Mouse (Mus musculus) heart, embryonic 14.5 days (tissue): ENCODE measurements around the gene Cyp3a57. TPM values are rescaled to one million over a fixed set of nuclear protein-coding genes. Genes with fewer than 3 reads are reported as not detected.
"Not testable (repeated sequence)": the region's sequence is repeated elsewhere in the genome, so short reads cannot be mapped to it uniquely, and the experiment has no call there.

ENCODE experiments used
- ATAC-seq: fragments of 200-750 bp; cut with Nextera tagmentation; 2 replicates; pipeline ENCODE4 v1.8.0; 2017; ENCODE audit warnings: low read depth, moderate TSS enrichment; ENCODE audit not compliant: insufficient number of reproducible peaks, insufficient read depth, low FRiP score
- H3K27ac ChIP-seq, 2 experiments: fragments of 200-500 bp in 1 of 2; fragments of 300-500 bp in 1 of 2; sonication (generic) in 1 of 2; replicated peaks in 1 of 2; 2 replicates each; pipeline ENCODE4 v1.5.1; 2012 to 2014; ENCODE audit warnings: low read depth in 2 of 2, low read length in 2 of 2, control low read depth in 1 of 2, mild to moderate bottlenecking in 1 of 2, mixed read lengths in 1 of 2; ENCODE audit not compliant: control insufficient read depth in 1 of 2, insufficient read depth in 1 of 2
- H3K27me3 ChIP-seq: fragments of 300-500 bp; sonication (generic); 2 replicates; pipeline ENCODE4 v1.6.1; 2014; ENCODE audit warnings: mild to moderate bottlenecking, low read length, control low read depth; ENCODE audit not compliant: control insufficient read depth, insufficient read depth
- H3K36me3 ChIP-seq: fragments of 300-500 bp; sonication (generic); 2 replicates; pipeline ENCODE4 v1.6.1; 2014; ENCODE audit warnings: mild to moderate bottlenecking, control low read depth, low read length, mixed read lengths; ENCODE audit not compliant: control insufficient read depth, insufficient read depth
- H3K4me1 ChIP-seq, 2 experiments: fragments of 200-500 bp in 1 of 2; fragments of 300-500 bp in 1 of 2; sonication (generic) in 1 of 2; 2 replicates each; pipeline ENCODE4 v1.6.1; 2012 to 2014; ENCODE audit warnings: low read length in 2 of 2, control low read depth in 1 of 2, mixed read lengths in 1 of 2; ENCODE audit not compliant: control insufficient read depth in 2 of 2, insufficient read depth in 2 of 2
- H3K4me2 ChIP-seq: fragments of 300-500 bp; sonication (generic); 2 replicates; pipeline ENCODE4 v1.6.1; 2014; ENCODE audit warnings: mild to moderate bottlenecking, low read length
- H3K4me3 ChIP-seq, 2 experiments: fragments of 200-500 bp in 1 of 2; fragments of 300-500 bp in 1 of 2; sonication (generic) in 1 of 2; 2 replicates each; pipeline ENCODE4 v1.5.1; 2012 to 2014; ENCODE audit warnings: low read length in 2 of 2, mild to moderate bottlenecking in 2 of 2, control low read depth in 1 of 2, low read depth in 1 of 2, moderate library complexity in 1 of 2; ENCODE audit not compliant: control insufficient read depth in 1 of 2, insufficient read depth in 1 of 2
- H3K9ac ChIP-seq: fragments of 300-500 bp; sonication (generic); 2 replicates; pipeline ENCODE4 v1.6.1; 2014; ENCODE audit warnings: mild to moderate bottlenecking, low read length
- H3K9me3 ChIP-seq: fragments of 300-500 bp; sonication (generic); 2 replicates; pipeline ENCODE4 v1.6.1; 2016; ENCODE audit warnings: low read length, control low read depth; ENCODE audit not compliant: control insufficient read depth
- WGBS: fragments of 180-500 bp; shearing (Covaris S2); extraction: QIAGEN DNeasy Blood & Tissue Kit; methylation state at CpG from one replicate; pipeline ENCODE4 v1.1.7; 2014; 5-methylcytosine and 5-hydroxymethylcytosine counted together
- polyA plus RNA-seq: library from polyadenylated mRNA; unstranded; fragments of >200 nt; fragmentation: Nextera tagmentation; extraction: Ambion mirVana; gene quantifications from 2 replicates; pipeline ENCODE4 v1.2.1, GENCODE M21; 2014

Gene Cyp3a57
- not detected in 2 replicates for polyA plus RNA-seq

DNA sequence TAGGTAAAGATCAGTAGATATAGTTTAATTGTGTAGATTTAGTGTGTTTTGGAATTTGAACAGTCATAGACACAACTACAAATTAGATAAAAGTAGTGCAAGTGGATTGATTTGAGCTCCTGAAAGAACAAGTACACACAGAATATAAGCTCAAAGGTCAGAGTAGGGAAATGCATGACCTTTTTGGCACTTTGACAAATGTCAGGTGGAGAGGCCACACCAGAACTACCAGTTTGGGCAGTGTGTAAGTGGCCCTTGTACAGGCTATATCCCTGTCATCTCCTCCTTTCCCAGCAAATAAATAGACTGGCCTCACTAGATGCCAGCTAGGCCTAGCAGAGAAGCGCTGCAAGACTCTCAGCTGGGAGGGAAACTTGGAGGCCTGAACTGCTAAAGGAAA, at the start of gene Cyp3a57:
Gene Cyp3a57 (plus strand): TSS at position 339 of the 400 bp plus-strand sequence.
- no peak within 1 kb of the TSS for H3K4me3 ChIP-seq
- no peaks in the 10 kb centered on the region for H3K36me3 ChIP-seq
- no peaks in the 10 kb centered on the region for H3K27me3 ChIP-seq
- H3K27ac ChIP-seq, result no peak within 1 kb of the TSS
- H3K9ac ChIP-seq, result no peak within 1 kb of the TSS
- H3K4me2 ChIP-seq, result no peak within 1 kb of the TSS
- ATAC-seq, result no peak
- no peaks in the 10 kb centered on the region for H3K4me1 ChIP-seq
- 78% methylated on average over 1 of the region's 1 CpGs for WGBS
- no peaks in the 10 kb centered on the region; the same call in 1 of the 2 replicates for H3K9me3 ChIP-seq

DNA sequence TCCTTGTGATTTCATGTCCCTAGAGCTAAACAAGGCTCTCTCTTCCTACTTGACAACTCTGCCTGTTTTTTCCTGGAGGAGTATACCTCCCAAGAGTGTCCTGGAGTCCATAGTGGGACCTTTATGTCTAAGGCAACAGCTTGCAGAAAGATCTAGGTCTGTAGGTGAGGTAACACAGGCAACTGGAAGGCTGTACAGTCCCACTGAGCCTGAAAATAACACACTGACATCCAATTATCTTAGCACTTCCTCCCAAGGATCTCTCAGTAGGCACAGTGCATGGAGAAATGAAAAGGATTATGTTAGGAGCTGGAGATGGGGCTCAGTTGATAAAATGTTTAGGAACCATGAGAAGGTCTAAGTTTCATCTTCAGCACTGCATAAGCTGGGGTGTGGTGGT, 44.6 kb upstream of the Cyp3a57 start:
- Histone ChIP-seq H3K4me2 (no peak overlapping the region), H3K27ac (no peak overlapping the region)
- no peak for ATAC-seq

DNA sequence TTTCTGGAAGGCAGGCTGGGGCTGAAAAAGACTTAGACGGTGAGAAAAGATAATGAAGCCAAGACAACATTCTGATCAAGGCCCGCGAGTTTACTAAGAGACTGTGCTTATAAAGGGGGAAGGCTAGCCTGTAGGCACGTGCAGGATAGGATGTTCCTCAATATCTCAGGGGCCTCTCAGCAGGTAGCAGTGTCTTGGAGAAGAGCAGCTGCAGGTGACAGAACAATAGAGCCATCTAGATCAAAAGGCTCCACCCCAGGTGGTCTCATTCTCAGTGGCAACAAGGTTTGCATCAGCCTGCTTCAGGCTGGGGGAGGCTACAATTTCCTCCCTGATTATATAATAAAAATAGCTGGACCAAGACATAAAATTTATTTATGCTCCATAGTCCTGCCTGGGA, 43.3 kb upstream of the Cyp3a57 start:
- H3K4me3 ChIP-seq, H3K4me2 ChIP-seq, H3K4me1 ChIP-seq, H3K27me3 ChIP-seq, H3K36me3 ChIP-seq, H3K9me3 ChIP-seq, H3K27ac ChIP-seq, ATAC-seq, H3K9ac ChIP-seq: not testable (repeated sequence)
- WGBS, result 68% methylated on average over 4 of the region's 4 CpGs

More for the DNA sequence above, 44.6 kb upstream of the Cyp3a57 start:
- Histone ChIP-seq H3K4me1 (no peaks in the 10 kb centered on the region), H3K36me3 (no peaks in the 10 kb centered on the region), H3K9me3 (no peaks in the 10 kb centered on the region), H3K4me3 (no peak overlapping the region), H3K27me3 (no peaks in the 10 kb centered on the region), H3K9ac (no peak overlapping the region)

DNA sequence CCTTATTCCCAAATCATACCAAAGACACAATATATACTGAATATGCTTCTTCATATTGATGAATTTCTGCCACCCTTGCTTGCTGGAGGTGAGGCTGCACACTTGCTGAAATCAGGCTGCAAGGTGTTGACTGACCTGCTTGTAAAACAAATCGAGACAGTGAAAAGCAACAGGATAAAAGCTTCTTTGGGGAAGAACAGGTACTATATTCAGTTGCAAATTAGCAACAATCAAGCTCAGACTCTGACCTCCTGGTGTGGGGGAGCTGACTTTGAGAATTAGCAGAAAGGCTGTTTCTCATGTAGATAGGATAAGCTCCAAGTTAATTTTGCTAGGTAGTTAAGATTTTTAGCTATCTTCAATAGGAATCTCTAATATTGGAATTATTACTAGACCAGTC, 42.7 kb upstream of the Cyp3a57 start:
- Histone ChIP-seq H3K4me3 (no peak overlapping the region), H3K9me3 (no peaks in the 10 kb centered on the region), H3K9ac (no peak overlapping the region), H3K4me1 (no peaks in the 10 kb centered on the region), H3K27me3 (no peaks in the 10 kb centered on the region), H3K27ac (no peak overlapping the region), H3K36me3 (no peaks in the 10 kb centered on the region), H3K4me2 (no peak overlapping the region)
- WGBS, result 63% methylated on average over 1 of the region's 1 CpGs
- ATAC-seq, result no peak

DNA sequence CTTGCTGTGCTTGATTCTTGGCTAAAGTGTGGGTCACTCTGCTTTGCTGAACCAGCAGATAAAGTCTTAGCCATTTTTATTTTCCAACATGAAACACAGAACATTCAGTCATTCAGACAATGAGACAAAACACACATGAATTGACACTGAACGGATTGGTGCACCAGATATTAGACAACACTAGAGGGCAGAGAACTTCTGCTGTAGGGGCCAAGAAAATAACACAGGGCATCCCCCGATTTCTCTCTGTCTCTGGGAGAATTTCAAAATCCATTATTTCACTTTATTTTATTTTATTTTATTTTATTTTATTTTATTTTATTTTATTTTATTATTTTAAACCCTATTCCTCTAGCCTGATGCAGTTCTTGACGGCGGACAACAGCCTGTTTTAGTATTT, 38.1 kb upstream of the Cyp3a57 start:
- H3K27ac ChIP-seq, H3K4me3 ChIP-seq, H3K4me1 ChIP-seq, H3K4me2 ChIP-seq, H3K9ac ChIP-seq, H3K9me3 ChIP-seq, H3K36me3 ChIP-seq, H3K27me3 ChIP-seq, ATAC-seq: not testable (repeated sequence)
- 81% methylated on average over 4 of the region's 4 CpGs for WGBS

DNA sequence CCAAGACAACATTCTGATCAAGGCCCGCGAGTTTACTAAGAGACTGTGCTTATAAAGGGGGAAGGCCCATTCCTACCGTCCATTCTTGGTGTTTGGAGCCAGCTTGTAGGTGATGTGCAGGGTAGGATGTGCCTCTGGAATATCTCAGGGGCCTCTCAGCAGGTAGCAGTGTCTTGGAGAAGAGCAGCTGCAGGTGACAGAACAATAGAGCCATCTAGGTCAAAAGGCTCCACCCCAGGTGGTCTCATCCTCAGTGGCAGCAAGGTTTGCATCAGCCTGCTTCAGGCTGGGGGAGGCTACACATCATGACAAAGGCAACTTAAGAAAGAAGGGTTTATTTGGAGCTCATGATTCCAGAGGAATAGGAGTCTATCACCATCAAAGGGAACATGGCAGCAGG, 37.3 kb upstream of the Cyp3a57 start:
- not testable (repeated sequence) for H3K27ac ChIP-seq, H3K4me3 ChIP-seq, H3K36me3 ChIP-seq, H3K4me2 ChIP-seq, H3K4me1 ChIP-seq, H3K27me3 ChIP-seq, H3K9ac ChIP-seq, H3K9me3 ChIP-seq, ATAC-seq
- 73% methylated on average over 3 of the region's 3 CpGs for WGBS

DNA sequence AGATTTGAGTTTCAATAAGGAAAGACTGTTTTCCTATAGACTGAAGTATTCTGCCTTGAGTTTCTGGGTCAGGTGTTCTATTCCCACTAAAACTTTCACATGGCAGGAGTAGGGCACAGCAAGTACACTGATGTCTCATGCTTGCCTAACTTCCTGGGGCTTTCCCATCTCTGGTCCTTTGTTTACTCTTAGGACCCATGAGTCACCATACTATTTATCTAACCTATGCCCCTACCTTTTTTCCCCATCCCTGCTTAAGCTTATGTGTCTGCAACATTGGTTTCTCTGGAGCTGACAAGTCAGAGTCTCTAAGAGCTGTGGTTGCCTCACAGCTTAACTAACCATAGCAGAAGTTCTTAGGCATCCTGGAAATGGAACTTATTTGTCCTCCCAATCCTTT, 31.2 kb upstream of the Cyp3a57 start:
- H3K4me1 ChIP-seq, result no peaks in the 10 kb centered on the region
- H3K27me3 ChIP-seq, result no peaks in the 10 kb centered on the region
- no peak overlapping the region for H3K27ac ChIP-seq
- no peak for ATAC-seq
- no peak overlapping the region for H3K4me3 ChIP-seq
- no peak overlapping the region for H3K4me2 ChIP-seq
- H3K36me3 ChIP-seq, result no peaks in the 10 kb centered on the region
- H3K9ac ChIP-seq, result no peak overlapping the region
- no peaks in the 10 kb centered on the region for H3K9me3 ChIP-seq

DNA sequence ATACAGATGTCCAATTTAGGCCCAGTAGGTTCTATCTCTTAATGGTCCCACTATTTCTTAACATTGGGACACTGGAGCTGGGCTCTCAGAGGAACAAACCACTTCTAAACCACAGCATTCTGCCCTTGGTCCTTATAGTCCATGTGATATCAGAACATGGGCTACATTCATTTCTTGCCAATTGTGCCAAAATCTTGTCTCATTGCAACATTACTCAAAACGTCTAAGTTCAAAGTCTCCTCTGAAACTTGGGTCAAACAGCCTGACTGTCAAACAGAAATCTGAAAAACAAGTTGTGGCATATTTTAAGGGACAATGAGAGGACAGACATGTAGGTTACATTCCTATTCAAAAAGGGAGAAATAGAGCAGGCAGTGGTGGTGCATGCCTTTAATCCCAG, 27.9 kb upstream of the Cyp3a57 start:
- ATAC-seq, result no peak
- Histone ChIP-seq H3K27ac (no peak overlapping the region), H3K4me1 (no peaks in the 10 kb centered on the region), H3K9ac (no peak overlapping the region), H3K36me3 (no peaks in the 10 kb centered on the region), H3K27me3 (no peaks in the 10 kb centered on the region), H3K4me3 (no peak overlapping the region), H3K4me2 (no peak overlapping the region), H3K9me3 (peaks cover 2% of the 10 kb centered on the region; the same call in 1 of the 2 replicates)
- 65% methylated on average over 1 of the region's 1 CpGs for WGBS
